Mouse (Mus musculus): ENCODE measurements at regions not wholly inside any gene's neighbourhood (a gene's known extent, or its start where the extent isn't known, plus 50 kb on each side); places are given as distances from the start of the nearest gene placed in this dataset.

GRCm38 (mm10) chr8:116412703-116413102, 92.1 kb upstream of the Dynlrb2 start:
- Histone ChIP-seq H3K27me3 (ENCODE audit: control insufficient read depth, insufficient read depth, low read length) (no peaks in the 10 kb centered on the region), H3K4me1 (ENCODE audit: control insufficient read depth, insufficient read depth, low read length) (no peaks in the 10 kb centered on the region), H3K36me3 (ENCODE audit: control insufficient read depth, insufficient read depth, low read length) (no peaks in the 10 kb centered on the region), H3K4me3 (replicated peaks; ENCODE audit: low read length) (no peak overlapping the region), H3K9me3 (replicated peaks; ENCODE audit: control insufficient read depth, low read length) (no peaks in the 10 kb centered on the region), H3K4me2 (ENCODE audit: low read depth, low read length) (no peak overlapping the region), H3K9ac (ENCODE audit: low read length) (no peak overlapping the region), H3K27ac (ENCODE audit: low read length) (no peak overlapping the region)
- ATAC-seq (ENCODE audit: insufficient read depth, low FRiP score), result no peak
- 22% methylated on average over 12 of the region's 12 CpGs for WGBS

DNA sequence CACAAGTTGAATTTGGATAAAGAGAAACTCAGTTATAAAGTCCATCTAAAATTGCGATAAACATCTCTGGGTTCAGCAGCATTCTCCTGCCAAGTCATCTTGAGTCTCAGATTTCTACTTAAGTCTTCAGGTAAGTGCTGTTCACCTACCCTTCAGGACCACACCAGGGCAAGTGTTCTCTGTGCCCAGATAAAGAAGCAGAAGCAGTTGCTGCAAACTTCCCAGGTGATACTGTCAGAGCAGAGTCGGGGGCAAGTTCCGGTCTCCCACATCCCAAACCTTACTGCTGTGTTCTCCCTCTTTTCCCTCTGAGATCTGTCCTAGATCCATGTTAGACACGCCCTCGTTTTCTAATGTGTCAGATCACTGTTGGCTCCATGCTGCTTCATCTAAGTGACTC, 94.7 kb upstream of the Dynlrb2 start:
- 77% methylated on average over 5 of the region's 5 CpGs for WGBS
- Histone ChIP-seq H3K4me3 (replicated peaks; ENCODE audit: low read length) (no peak overlapping the region), H3K27ac (ENCODE audit: low read length) (no peak overlapping the region), H3K9me3 (replicated peaks; ENCODE audit: control insufficient read depth, low read length) (no peaks in the 10 kb centered on the region), H3K9ac (ENCODE audit: low read length) (no peak overlapping the region), H3K4me1 (ENCODE audit: control insufficient read depth, insufficient read depth, low read length) (no peaks in the 10 kb centered on the region), H3K36me3 (ENCODE audit: control insufficient read depth, insufficient read depth, low read length) (no peaks in the 10 kb centered on the region), H3K4me2 (ENCODE audit: low read depth, low read length) (no peak overlapping the region), H3K27me3 (ENCODE audit: control insufficient read depth, insufficient read depth, low read length) (no peaks in the 10 kb centered on the region)
- ATAC-seq (ENCODE audit: insufficient read depth, low FRiP score), result no peak

GRCm38 (mm10) chr8:116409011-116409410, 95.8 kb upstream of the Dynlrb2 start:
- no peak for ATAC-seq (ENCODE audit: insufficient read depth, low FRiP score)
- 85% methylated on average over 6 of the region's 6 CpGs for WGBS
- Histone ChIP-seq H3K4me2 (ENCODE audit: low read depth, low read length) (no peak overlapping the region), H3K4me1 (ENCODE audit: control insufficient read depth, insufficient read depth, low read length) (no peaks in the 10 kb centered on the region), H3K4me3 (replicated peaks; ENCODE audit: low read length) (no peak overlapping the region), H3K27ac (ENCODE audit: low read length) (no peak overlapping the region), H3K36me3 (ENCODE audit: control insufficient read depth, insufficient read depth, low read length) (no peaks in the 10 kb centered on the region), H3K9ac (ENCODE audit: low read length) (no peak overlapping the region), H3K9me3 (replicated peaks; ENCODE audit: control insufficient read depth, low read length) (no peaks in the 10 kb centered on the region), H3K27me3 (ENCODE audit: control insufficient read depth, insufficient read depth, low read length) (no peaks in the 10 kb centered on the region)

DNA sequence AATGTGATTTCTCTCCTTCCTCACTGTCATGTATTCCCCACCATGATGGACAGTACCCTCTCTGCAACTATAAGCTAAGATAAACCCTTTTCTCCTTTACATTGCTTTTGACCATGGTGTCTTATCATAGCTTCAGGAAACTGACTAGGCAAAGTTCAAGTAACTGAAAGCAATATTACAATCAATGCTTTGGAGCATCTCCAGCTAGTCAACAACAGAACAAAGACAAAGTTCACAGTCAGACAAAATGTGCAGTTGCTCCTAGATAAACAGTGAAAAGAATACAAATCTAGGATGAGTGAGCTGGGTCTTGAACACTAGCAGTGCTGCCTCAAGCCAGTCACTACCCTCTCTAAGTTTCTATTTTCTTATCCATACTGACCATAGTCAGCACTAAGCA, 100.2 kb upstream of the Dynlrb2 start:
- no peak overlapping the region for H3K9ac ChIP-seq (ENCODE audit: low read length)
- no peaks in the 10 kb centered on the region for H3K9me3 ChIP-seq (replicated peaks; ENCODE audit: control insufficient read depth, low read length)
- H3K4me1 ChIP-seq (ENCODE audit: control insufficient read depth, insufficient read depth, low read length), result no peaks in the 10 kb centered on the region
- H3K27me3 ChIP-seq (ENCODE audit: control insufficient read depth, insufficient read depth, low read length), result no peaks in the 10 kb centered on the region
- H3K4me2 ChIP-seq (ENCODE audit: low read depth, low read length), result no peak overlapping the region
- no peak overlapping the region for H3K27ac ChIP-seq (ENCODE audit: low read length)
- H3K4me3 ChIP-seq (replicated peaks; ENCODE audit: low read length), result no peak overlapping the region
- ATAC-seq (ENCODE audit: insufficient read depth, low FRiP score), result no peak
- no peaks in the 10 kb centered on the region for H3K36me3 ChIP-seq (ENCODE audit: control insufficient read depth, insufficient read depth, low read length)

DNA sequence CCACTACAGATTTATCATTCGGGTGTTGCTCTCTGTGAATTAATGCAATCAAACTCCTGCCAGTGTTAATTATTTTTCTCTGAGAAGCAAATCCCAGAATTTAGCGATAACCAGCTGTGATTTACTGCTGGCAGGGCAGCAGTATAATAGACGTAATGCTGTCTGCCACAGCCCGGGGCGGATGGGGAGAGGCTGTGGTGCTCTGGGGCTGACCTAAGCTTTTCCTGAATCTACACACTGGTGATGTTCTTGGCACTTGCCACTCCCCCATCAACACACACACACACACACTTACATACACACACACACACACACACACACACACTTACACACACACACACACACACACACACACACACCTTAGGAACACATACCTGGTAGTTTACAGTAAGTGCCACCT, 101.4 kb upstream of the Dynlrb2 start:
- Histone ChIP-seq H3K9ac (ENCODE audit: low read length) (no peak overlapping the region), H3K4me1 (ENCODE audit: control insufficient read depth, insufficient read depth, low read length) (no peaks in the 10 kb centered on the region), H3K36me3 (ENCODE audit: control insufficient read depth, insufficient read depth, low read length) (no peaks in the 10 kb centered on the region), H3K27ac (ENCODE audit: low read length) (no peak overlapping the region), H3K27me3 (ENCODE audit: control insufficient read depth, insufficient read depth, low read length) (no peaks in the 10 kb centered on the region), H3K4me3 (replicated peaks; ENCODE audit: low read length) (no peak overlapping the region), H3K9me3 (replicated peaks; ENCODE audit: control insufficient read depth, low read length) (no peaks in the 10 kb centered on the region), H3K4me2 (ENCODE audit: low read depth, low read length) (no peak overlapping the region)
- 64% methylated on average over 5 of the region's 5 CpGs for WGBS
- no peak for ATAC-seq (ENCODE audit: insufficient read depth, low FRiP score)

GRCm38 (mm10) chr8:116399452-116399851, 105.3 kb upstream of the Dynlrb2 start:
- Histone ChIP-seq H3K4me1 (ENCODE audit: control insufficient read depth, insufficient read depth, low read length) (no peaks in the 10 kb centered on the region), H3K4me3 (replicated peaks; ENCODE audit: low read length) (no peak overlapping the region), H3K27ac (ENCODE audit: low read length) (no peak overlapping the region), H3K4me2 (ENCODE audit: low read depth, low read length) (no peak overlapping the region), H3K9me3 (replicated peaks; ENCODE audit: control insufficient read depth, low read length) (no peaks in the 10 kb centered on the region), H3K27me3 (ENCODE audit: control insufficient read depth, insufficient read depth, low read length) (no peaks in the 10 kb centered on the region), H3K9ac (ENCODE audit: low read length) (no peak overlapping the region), H3K36me3 (ENCODE audit: control insufficient read depth, insufficient read depth, low read length) (no peaks in the 10 kb centered on the region)
- ATAC-seq (ENCODE audit: insufficient read depth, low FRiP score), result no peak
- 53% methylated on average over 2 of the region's 2 CpGs for WGBS

DNA sequence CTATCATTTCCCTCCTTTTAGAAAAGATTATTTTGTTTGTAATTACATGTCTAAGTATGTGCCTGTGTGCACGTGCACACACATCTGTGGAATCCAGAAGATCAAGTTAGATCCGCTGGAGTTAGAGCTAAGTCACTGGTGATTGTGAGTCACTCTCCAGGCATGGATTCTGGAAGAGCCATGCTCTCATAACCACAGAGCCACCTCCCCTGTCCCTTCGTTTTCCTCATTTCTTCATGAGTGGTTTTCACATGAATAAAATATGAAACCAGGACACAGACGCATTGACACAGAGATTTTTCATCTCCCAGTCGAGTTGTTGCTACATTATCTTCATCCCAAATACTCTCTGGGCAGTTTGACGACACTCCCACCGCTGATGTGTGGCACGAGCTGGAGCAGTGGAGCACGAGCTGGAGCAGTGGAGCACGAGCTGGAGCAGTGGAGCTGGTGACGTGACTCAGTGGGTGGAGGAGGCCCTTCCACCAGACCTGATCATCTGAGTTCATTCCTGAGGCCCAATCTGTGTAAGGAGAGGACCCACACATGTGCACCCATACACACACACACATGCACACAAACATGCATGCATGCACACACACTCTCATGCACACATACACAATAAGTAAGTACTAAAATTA, 106.1 kb upstream of the Dynlrb2 start:
- H3K4me3 ChIP-seq (replicated peaks; ENCODE audit: low read length), result no peak overlapping the region
- no peak overlapping the region for H3K27ac ChIP-seq (ENCODE audit: low read length)
- WGBS, result 71% methylated on average over 11 of the region's 11 CpGs
- H3K36me3 ChIP-seq (ENCODE audit: control insufficient read depth, insufficient read depth, low read length), result no peaks in the 10 kb centered on the region
- H3K9me3 ChIP-seq (replicated peaks; ENCODE audit: control insufficient read depth, low read length), result no peaks in the 10 kb centered on the region
- no peaks in the 10 kb centered on the region for H3K4me1 ChIP-seq (ENCODE audit: control insufficient read depth, insufficient read depth, low read length)
- no peak overlapping the region for H3K4me2 ChIP-seq (ENCODE audit: low read depth, low read length)
- no peak overlapping the region for H3K9ac ChIP-seq (ENCODE audit: low read length)
- no peak for ATAC-seq (ENCODE audit: insufficient read depth, low FRiP score)
- H3K27me3 ChIP-seq (ENCODE audit: control insufficient read depth, insufficient read depth, low read length), result no peaks in the 10 kb centered on the region

GRCm38 (mm10) chr8:116385193-116385955, 119.4 kb upstream of the Dynlrb2 start:
- Histone ChIP-seq H3K9me3 (replicated peaks; ENCODE audit: control insufficient read depth, low read length) (no peaks in the 10 kb centered on the region), H3K4me3 (replicated peaks; ENCODE audit: low read length) (no peak overlapping the region), H3K4me2 (ENCODE audit: low read depth, low read length) (no peak overlapping the region), H3K9ac (ENCODE audit: low read length) (no peak overlapping the region), H3K27ac (ENCODE audit: low read length) (no peak overlapping the region), H3K36me3 (ENCODE audit: control insufficient read depth, insufficient read depth, low read length) (no peaks in the 10 kb centered on the region), H3K4me1 (ENCODE audit: control insufficient read depth, insufficient read depth, low read length) (no peaks in the 10 kb centered on the region), H3K27me3 (ENCODE audit: control insufficient read depth, insufficient read depth, low read length) (no peaks in the 10 kb centered on the region)
- ATAC-seq (ENCODE audit: insufficient read depth, low FRiP score), result no peak
- 92% methylated on average over 23 of the region's 23 CpGs for WGBS

DNA sequence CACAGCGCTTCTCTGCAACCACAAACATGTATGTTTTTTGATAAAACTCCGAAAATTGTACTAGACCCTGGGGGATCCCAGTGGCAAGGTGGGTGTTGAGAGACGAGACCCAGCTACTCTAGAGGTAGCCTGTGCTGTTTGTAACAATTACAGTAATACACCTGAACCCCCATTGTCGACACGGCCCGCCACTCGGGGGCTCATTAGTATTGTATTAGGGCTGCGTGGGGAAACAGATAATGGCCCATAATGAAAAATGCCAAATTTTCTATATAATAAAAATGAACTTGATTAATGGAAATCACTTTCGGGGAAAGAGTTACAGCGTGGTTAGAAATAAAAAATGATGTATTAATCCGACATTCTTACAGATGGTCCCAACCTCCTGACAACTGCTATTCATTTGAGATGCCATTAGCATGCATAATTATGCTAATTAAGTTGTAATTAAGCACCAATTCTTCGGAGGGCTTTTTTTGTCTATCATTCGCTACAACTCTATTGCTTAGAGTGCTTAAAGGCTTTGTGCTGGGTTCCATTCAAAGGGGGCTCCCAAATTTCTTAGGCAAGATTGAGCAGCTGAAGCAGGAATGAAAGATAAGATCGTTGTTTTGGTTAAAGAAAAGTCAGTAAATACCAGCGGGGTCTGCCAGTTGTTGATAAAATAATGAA, 120.2 kb upstream of the Dynlrb2 start:
- Histone ChIP-seq H3K27me3 (ENCODE audit: control insufficient read depth, insufficient read depth, low read length) (no peaks in the 10 kb centered on the region), H3K27ac (ENCODE audit: low read length) (peak overlapping the region; percentile 21; the same call in 1 of the 2 replicates), H3K9me3 (replicated peaks; ENCODE audit: control insufficient read depth, low read length) (no peaks in the 10 kb centered on the region), H3K9ac (ENCODE audit: low read length) (no peak overlapping the region), H3K36me3 (ENCODE audit: control insufficient read depth, insufficient read depth, low read length) (no peaks in the 10 kb centered on the region), H3K4me2 (ENCODE audit: low read depth, low read length) (no peak overlapping the region), H3K4me3 (replicated peaks; ENCODE audit: low read length) (no peak overlapping the region), H3K4me1 (ENCODE audit: control insufficient read depth, insufficient read depth, low read length) (no peaks in the 10 kb centered on the region)
- 80% methylated on average over 15 of the region's 15 CpGs for WGBS
- ATAC-seq (ENCODE audit: insufficient read depth, low FRiP score), result no peak

All from stomach, embryonic 16.5 days (tissue).